Mouse (Mus musculus) testis, postnatal 10 days (tissue): ENCODE results near the gene Smim23.

Experiments used
- DNase-seq: peaks from one replicate; pipeline ENCODE4 v3.0.0; 2021; ENCODE audit warnings: low spot score

Gene Smim23

GRCm38 (mm10) chr11:32780747-32781536 is 43.5 kb downstream of the Smim23 start:
- no peak for DNase-seq

DNA sequence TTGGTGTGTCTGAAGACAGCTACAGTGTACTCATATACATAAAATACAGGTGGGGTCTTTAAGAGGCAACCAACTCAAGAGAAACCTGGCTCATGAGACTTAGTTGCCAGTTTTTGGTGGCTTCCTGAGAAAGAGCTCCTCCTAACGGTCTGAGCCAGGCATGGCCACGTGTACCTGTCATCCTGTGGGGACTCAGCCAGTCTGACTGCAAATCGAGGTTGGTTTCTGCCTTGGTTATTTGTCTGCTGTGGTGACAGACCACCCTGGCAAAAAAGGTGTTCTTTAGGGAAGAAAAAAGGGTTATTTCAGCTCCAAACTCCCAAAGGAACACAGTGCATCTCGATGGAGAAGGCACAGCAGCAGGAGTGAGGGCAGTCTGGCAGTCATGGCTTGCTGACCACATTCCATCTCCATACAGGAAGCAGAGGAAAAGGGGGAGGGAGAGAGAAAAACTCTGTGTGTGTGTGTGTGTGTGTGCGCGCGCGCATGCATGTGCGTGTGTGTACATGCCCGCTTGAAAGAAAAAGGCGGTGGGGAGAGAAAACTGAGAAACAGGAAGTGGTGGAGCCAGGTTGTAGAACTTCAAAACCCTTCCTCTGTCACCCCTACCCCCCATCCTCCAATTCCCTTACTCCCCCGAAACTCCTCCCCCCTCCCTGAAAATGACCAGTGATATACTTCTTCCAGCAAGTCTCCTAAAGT is 55.6 kb downstream of the Smim23 start:
- DNase-seq = no peak
